Mouse (Mus musculus): ENCODE results near the gene Aurkb.

DNA sequence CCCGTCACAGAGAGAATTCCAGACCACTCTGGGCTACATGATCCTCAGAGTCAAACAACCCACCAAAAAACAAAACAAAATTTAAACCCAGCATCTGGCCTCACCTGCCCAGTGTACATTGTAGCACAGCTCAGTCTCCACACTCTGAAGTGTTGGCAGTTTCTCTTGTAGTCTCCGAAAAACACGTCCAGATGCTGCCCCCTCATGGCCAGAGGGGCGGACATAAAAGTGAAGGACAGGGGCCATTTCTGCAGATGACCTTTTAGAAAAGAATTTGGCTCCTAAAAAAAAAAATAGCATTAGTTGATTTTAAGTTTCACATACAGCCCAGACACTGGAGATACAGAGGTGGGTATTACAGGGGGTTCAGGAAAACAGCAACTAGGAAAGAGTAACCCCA, 41.9 kb upstream of the Aurkb start:
- TF ChIP-seq GATA1 (IDR thresholded peaks at IDR 0.05; ENCODE audit: low read length) (no peak), TAL1 (IDR thresholded peaks at IDR 0.05; ENCODE audit: low read length) (no peak)

Data from erythroblast, embryonic 14.5 days (primary cell).